Mouse (Mus musculus) thymus, postnatal 0 days (tissue): ENCODE results near the gene Frem1. TPM values are rescaled to one million over a fixed set of nuclear protein-coding genes. Genes with fewer than 3 reads are reported as not detected.

Experiments
- DNase-seq: peaks from one replicate; pipeline ENCODE4 v3.0.0-alpha.2; 2015; ENCODE audit warnings: low spot score
- polyA plus RNA-seq: library from polyadenylated mRNA; unstranded; fragments of >200 nt; fragmentation: Nextera tagmentation; extraction: Ambion mirVana; gene quantifications from 2 replicates; pipeline ENCODE4 v1.2.1, GENCODE M21; 2015

Gene Frem1
- 0.24 and 0.52 TPM in 2 replicates for polyA plus RNA-seq

DNA sequence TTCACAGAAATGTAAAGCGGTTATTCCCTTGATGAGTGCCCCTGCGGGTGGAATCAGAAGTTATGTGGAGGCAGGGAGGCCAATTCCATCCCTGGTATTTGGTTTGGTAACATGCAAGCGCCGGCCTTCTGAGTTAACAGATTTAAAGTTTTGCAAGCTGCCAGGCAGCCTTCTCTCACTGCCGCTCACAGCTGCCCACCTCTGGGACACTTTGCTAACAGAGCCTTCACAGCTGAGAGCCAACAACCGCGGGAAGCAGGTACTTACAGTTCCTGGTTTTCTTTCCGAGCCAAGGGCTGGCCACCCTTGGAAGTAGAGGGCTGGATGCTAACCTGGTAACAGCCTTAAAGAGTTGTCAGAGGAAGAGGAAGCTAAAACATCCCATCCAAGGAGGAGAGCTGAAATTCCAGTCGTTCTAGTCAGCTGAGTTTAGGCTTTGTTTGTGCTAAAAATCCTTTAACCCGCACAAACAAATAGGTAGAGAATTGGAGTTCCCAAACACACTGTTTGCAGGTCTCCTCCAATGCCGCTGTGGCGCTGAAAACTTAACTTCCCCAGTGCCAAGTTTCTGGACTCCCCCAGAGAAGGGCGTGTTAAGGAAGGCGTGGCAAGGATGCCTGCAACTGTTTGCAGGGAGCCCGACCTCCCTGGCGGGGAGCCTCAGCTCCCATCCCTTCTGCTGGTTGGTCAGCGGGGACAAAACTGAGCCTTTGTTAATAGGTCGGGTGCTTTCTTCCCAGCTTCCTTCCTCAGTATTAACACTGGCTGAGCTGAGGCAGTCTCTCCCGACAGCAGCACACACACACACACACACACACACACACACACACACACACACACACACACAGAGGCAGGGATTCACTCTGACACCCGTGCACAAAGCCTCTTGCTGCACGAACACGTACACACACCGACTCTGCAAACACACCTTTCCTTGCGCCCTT, at the start of gene Frem1:
Gene Frem1 (minus strand): TSS at position 706 of the 944 bp plus-strand sequence.
- no peak for DNase-seq

DNA sequence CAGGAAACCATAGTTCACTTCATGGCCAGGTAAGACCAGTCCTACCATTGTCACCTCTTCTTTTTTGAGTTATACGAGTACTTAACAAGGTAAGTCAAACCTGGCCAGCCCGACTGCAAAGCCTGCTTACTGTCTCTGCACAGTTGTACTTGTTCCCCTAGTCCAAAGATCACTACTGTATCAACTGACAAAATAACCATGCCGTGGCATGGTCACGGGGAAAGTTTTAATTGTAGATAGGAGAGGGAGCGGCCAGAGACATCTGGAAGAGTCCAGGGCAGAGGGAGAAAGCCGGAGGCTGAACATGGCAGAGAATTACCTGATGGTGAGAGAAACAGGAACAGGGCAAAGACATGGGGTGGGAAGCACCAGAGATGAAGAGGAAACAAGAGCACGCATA, 46.9 kb upstream of the Frem1 start:
- no peak for DNase-seq

DNA sequence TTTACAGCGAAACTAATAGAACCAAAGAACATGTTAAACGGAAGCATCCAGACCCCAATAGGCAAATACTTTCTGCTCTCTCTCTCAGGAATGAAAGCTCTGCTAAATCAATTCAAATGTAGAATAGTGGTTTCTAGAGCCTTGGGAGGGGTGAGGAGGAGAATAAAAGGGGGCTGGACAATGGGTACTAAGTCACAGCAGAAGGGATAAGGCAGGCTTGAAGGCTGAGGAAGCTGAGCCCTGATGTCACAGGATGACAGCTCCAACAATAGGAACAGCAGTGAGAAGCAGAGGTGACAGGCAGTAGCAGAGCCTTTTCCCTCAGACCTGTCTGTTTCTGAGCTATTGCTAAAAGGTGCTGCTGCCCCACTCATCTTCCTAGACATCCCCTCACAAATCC, 41.8 kb upstream of the Frem1 start:
- DNase-seq = no peak

DNA sequence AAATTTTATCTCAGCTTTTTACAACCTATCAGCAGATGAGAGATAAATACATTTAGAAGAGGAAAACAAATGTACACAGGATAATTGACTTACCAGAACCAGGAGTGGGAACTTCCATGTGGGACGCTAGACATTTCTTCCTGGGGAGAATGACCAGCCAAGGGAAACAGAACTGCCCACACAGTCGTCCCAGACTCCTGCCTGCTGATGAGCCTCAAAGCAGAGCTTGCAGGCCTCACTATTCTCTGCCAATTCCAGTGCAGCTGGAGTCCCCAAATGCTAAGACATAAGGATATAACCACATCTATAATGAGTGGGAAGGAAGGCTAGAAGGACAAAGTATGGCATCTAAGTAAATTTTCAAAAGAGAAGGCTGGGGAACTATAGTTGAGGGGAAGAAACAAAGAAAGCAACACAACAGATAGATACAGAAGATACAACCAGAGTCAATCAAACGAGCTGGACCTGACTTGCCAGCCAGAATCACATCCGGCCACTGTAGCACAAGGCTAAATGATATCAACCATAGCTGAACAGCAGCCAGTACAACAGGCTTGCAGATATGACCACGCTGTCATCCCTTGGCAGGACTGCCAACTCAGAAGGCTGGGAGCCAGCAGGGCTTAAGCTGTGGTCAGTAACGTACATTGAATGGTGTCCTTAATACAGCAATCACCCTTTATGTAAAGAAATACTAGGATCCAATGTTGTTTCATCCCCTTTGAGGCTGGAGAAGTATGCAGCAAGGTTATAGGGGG, 38.7 kb upstream of the Frem1 start:
- DNase-seq = no peak

DNA sequence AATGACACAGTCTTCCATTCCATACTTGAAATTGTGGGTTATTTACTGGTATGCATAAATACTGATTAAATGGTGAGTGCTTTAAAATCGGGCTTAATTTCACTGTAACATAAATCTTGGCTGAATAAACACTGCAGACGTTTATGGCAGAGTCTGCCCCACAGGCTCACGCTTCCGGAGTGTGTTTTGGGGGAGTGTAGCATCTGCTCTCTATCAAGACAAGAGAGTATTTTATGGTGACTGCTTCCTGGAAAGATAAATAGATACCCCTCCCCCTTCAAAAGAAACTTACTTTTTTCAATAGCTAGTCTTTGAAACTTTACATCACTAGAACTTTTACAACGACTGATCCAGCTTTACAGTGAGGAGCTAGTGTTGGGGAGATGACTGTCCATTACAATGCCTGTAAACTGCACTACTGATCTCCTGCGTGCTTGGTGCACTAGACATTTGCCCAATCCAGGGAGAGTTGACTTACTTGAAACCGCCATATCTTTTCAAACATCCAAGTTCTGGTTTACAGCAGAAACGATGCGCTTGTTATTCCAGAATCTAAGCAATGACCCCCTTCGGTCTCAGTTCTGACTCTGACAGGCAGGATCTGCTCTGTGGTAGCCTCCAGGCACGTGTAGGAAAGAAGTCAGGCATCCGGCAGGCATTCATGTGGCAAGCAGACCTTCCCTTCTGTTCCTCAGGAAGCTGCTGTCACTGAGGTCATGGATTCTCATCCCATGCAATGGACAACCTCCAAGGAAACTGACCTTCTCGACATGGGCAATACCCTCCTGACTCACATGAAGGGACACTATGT, 28.4 kb upstream of the Frem1 start:
- DNase-seq = no peak

DNA sequence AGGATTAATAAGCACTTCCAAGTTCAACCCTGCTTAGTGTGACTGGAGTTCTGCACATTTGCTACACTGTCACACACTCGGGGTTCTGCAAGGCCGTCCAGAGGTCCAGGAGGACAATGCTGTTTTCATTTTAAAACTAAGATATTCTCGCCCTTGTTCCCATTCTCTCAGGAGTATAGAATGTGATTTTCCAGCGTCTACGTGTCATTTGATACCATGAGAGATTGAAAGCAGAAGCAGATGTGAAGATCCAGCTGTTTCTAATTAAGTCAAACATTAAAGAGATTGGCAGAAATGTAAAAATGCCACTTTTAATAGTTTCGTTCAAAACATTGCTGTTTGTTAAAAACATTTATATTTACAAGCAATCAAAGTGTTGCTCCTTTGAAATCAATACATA, 12.1 kb upstream of the Frem1 start:
- DNase-seq = no peak

DNA sequence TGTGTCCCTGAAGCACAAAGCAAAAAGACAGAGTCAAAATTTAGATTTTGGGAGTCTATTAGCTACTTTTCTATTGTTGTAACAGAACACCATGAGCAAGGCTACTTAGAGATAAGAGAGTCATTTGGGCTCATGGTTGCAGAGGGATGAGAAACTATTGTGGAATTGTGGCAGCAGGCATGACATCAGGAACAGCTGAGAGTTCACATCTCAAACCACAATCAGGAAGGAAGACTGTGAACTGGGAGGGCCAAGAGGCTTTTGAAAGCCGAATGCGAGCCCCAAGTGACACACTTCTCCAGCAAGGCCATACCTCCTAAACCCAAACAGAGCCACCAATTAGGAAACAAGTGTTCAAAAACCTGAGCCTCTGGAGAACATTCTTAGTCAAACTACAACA, 9.4 kb upstream of the Frem1 start:
- no peak for DNase-seq

DNA sequence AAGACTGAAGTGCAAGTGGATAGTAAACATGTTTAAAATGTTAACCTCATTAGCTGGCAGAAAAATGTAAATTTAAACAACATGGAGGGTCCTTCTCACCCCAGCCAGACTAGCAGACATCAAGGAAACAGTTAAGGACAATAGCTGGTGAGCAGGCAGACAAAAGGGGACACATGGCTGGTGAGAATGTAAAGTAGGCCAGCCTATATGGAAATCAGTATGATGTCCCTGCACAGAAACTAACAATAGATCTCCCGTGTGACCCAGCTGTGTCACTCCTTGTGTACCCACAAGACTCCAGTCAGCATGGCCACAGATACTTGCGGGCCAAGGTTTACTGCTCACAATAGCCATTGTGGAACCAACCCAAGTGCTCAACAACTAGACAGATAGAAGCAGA, 6.5 kb upstream of the Frem1 start:
- DNase-seq = no peak

DNA sequence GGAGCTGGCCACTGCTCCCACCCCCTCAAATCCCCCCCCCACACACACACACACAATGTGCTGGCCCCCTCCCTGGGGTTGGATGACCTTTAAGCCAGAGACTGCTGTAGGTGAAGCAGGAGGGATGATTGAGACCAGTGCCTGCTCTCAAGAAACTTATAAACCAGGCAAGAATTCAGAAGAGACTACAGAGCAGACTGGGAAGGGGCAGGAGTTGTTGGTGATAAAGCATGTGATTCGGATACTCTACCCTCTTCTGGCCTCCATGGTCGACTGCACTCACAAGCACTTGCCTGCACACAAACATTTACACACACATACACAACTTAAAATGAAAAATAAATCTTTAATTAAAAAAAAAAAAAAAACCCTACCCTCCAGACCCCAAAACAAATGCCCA, 6.0 kb upstream of the Frem1 start:
- no peak for DNase-seq

DNA sequence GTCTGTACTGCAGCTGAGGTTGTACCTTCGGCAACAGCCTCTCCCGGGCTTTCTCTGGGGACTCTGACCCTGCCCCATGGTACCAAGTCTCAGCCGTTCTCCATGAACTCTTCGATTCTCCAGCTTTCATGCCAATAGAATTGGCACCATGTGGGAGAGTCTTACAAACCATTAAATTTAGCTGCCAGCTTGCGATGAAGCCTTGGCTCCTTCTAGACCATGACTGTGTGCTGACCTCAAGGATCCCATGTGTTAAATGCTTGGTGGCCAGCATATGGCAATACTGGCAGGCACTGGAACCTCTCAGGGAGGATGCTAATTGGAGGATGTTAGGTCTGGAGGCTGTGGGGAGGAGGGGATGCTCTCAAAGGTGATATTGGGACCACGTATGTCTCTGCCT, 4.4 kb upstream of the Frem1 start:
- DNase-seq = no peak

DNA sequence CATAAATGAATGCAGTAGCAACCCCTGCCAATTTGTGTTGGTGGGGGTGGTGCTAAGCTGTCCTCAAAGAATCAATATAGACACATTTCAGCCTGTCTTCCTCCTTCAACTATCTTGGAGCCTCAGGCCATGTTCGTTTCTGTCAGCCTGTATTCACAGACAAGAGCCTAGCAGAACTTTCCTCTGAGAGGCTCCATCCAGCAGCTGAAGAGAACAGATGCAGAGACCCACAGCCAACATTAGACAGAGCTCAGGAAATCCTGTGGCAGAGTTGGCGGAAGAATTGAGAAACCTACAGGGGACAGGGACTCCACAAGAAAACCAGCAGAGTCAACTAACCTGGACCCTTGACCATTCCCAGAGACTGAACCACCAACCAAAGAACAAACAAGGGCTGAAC, 3.3 kb upstream of the Frem1 start:
- DNase-seq = no peak

DNA sequence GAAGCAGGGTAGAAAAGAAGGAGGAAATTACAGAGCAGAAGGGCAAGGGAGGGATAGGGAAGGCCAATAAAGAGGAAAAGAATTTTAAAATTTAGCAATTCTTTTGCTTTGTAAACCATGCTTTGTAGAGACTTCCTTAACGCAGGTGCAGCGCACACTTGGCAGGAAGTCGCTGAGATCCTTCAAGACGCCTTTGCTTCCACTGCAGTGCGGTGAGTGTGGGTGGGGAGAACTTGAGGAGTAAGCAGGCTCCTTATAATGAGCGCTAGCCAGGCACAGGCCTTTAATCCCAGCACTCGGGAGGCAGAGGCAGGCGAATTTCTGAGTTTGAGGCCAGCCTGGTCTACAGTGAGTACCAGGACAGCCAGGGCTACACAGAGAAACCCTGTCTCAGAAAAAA, 1.1 kb upstream of the Frem1 start:
- DNase-seq = no peak

DNA sequence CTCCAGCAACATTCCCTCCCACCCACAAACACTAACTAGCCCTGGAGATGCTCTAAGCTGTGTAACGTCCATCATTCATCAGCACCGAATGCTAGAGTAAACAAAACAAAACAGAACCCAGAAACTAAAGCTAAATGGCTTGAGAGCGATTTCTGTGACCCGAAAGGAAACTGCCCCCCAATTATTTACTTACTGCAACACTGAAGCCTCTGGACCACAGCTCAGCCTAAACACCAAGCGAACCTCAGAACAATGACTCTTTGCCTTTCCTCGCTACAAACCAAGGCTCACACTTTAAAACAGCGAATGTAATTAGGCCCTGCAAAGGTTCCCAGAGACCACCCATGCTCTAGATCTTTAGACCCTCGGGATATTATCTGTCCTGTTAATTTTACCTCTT, 963 bp downstream of the Frem1 start:
- no peak for DNase-seq

DNA sequence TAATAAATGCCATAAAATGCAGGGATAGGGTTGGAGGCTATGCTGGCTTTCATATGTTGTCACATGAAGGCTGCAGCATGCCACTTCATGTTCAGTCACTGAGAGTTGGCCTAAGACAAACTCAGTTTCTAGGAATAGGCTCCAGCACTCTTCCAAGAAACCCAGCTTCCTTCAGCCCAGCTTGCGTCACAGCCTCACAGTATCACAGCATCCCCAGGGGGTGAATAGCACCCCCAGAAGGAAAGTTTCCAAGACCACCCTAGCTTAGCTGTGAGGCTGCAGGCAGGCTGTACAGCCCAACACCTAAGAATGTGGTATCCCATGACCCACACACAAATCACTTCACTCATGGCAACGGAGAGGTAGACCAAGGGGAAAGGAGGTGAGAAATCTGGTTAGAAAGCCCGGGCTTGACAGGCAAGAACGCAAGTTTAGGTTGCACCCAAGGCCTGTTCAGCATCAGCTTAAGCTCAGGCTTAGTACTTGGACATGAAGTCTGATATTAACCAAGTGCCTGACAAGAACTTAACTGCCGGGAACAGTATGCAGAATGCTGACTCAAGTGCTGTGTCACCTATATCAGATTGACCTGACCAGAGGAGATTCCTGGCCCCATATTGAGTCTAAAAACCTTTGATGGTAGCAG, 1.9 kb downstream of the Frem1 start:
- no peak for DNase-seq

DNA sequence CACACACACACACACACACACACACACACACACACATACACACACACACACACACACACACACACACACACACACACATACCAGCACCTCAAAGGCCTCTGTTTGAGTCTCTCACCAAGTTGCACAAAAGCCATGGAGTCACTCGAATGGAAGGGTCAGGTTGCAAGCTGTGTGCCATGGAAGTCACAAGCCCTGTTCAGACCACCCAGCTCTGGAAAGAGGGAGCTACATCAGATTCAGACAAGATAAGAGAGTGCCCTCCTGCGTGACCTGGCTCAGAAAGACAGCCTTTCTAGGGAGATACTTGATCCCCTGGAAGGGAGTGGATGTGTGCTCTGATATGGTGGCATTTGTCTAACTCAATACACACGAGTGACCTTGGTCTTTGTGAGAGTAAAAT, 2.9 kb downstream of the Frem1 start:
- no peak for DNase-seq

DNA sequence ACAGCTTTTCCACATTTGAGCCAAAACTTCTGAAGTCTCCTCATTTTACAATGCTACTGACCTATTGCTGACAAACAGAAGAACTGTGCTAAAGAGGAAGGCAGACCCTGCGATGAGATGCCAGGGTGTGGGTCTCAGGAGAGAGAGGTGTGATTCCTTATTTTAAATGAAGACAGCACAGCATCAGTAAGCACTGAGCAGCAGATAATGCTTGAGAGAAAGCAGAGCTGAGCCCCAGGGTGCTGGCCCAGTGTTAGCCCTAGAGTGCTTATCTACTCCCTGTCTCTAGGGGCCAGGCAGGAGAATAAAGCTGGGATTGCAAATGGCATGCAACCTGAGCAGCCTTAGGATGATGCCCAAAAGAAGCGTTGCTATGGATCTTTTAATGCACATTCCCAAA, 3.6 kb downstream of the Frem1 start:
- no peak for DNase-seq

DNA sequence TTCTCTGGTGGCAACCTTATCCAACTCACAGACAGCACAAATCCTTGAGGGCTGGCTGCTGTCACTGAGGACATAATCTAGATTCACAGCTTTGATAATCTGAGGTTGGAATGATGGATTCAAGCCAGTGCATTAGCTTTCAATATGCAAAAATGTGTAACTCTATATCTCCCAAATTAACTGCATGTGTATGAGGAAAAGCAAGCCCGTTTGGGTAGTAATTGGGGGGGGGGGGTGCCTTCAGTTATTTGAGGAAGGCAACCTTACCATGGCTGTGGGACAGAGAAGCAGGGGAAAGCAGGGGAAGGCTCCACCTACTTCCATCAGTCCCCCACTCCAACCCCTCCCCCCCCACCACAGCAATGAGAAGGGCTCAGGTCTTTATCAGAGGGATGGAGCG, 5.3 kb downstream of the Frem1 start:
- no peak for DNase-seq

DNA sequence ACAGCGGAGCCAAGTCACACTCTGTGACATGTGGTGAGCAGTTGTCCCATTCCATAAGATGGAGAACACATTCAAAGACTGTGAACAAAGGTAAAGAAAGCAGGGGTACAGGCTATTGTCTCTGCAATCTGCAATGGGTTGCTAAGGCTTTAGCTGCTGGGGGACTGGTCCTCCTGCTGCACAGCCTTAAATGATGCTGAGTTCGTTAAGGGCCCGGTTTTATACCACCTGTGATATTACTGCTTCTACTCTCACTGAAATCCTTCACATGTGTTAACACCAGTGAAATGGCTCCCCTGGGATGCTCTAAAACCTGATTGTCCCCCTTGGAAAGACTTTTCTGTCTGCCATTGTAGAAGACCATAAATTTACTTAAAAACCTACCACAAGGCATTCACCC, 6.1 kb downstream of the Frem1 start:
- no peak for DNase-seq

DNA sequence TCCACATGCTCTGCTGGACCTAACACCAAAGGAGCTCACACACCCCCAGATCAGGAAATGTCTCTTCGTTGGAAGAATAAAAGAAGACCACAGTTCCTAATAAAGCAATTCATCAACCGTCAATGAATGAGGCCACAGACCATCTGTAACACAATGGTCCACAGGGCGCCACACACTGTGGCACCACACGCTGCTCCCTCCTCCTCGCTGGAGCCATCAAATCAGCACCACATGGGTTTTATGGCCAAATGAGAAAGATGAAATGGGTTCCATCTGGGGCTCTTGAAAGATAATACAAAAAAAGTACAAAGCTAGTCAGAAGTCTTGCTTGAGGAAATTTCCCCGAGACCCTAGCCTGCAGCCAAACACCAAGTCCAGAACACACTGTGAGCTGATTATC, 6.9 kb downstream of the Frem1 start:
- DNase-seq = no peak

DNA sequence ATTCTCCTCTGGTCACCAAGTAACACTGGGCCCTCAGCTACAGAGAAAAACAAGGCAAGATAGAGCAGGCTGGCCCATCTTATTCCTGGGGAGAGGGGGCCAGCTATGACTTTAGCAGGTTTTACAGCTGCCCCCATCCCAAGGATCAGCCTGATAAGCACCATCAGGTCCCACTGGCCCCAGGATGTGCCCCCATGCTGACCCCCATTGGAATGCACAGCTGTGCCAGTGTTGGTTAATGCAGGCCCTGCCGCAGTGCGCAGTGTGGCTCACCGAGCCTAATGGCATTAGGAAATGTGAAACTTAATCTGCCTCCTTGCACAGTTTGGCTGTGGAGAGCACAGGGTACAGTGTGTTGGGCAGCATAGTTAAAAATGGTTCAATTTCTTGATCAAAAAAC, 11.4 kb downstream of the Frem1 start:
- DNase-seq = no peak

DNA sequence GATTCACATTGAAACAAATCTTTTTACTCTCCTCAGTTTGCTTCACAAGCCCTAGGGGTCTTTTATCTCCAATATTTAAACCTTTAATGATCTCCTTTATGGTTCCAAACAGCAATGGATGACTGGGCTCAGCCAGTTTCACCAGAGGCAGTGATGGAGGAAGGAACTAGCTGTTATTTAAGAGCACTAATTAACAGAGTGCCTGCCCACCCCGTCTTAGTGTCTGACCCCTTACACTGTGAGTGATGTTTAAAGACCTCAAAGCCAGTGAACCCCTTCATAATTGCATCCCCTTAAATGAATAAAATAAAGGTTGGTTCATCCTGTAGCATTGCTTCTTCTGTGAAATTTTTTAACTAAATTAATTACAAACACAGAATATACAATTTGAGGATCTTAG, 19.4 kb downstream of the Frem1 start:
- DNase-seq = no peak
